Mouse (Mus musculus) kidney, embryonic 16.5 days (tissue): Measurements from ENCODE around the gene Gm9922. TPM values are rescaled to one million over a fixed set of nuclear protein-coding genes. Genes with fewer than 3 reads are reported as not detected.

Experiments
- ATAC-seq: fragments of 200-750 bp; cut with Nextera tagmentation; 2 replicates; pipeline ENCODE4 v1.8.0; 2017; ENCODE audit warnings: moderate TSS enrichment; ENCODE audit not compliant: low FRiP score, low TSS enrichment
- H3K27ac ChIP-seq: fragments of 300-500 bp; sonication (generic); 2 replicates; pipeline ENCODE4 v1.5.1; 2014; ENCODE audit warnings: low read length
- H3K27me3 ChIP-seq: fragments of 300-500 bp; sonication (generic); 2 replicates; pipeline ENCODE4 v1.6.1; 2014; ENCODE audit warnings: low read length, control low read depth, mixed read lengths; ENCODE audit not compliant: insufficient read depth
- H3K36me3 ChIP-seq: fragments of 300-500 bp; sonication (generic); 2 replicates; pipeline ENCODE4 v1.6.1; 2014; ENCODE audit warnings: low read length, control low read depth, mixed read lengths; ENCODE audit not compliant: insufficient read depth
- H3K4me1 ChIP-seq: fragments of 300-500 bp; sonication (generic); 2 replicates; pipeline ENCODE4 v1.6.1; 2014; ENCODE audit warnings: low read length, control low read depth, mixed read lengths; ENCODE audit not compliant: insufficient read depth
- H3K4me2 ChIP-seq: fragments of 300-500 bp; sonication (generic); replicated peaks from 2 replicates; pipeline ENCODE4 v1.6.1; 2014; ENCODE audit warnings: low read depth, low read length
- H3K4me3 ChIP-seq: fragments of 300-500 bp; sonication (generic); 2 replicates; pipeline ENCODE4 v1.5.1; 2014; ENCODE audit warnings: mild to moderate bottlenecking, low read length
- H3K9ac ChIP-seq: fragments of 300-500 bp; sonication (generic); replicated peaks from 2 replicates; pipeline ENCODE4 v1.6.1; 2014; ENCODE audit warnings: low read length
- H3K9me3 ChIP-seq: fragments of 300-500 bp; sonication (generic); 2 replicates; pipeline ENCODE4 v1.6.1; 2016; ENCODE audit warnings: low read length, control low read depth
- WGBS: fragments of 180-500 bp; shearing (Covaris S2); extraction: QIAGEN DNeasy Blood & Tissue Kit; methylation state at CpG from one replicate; pipeline ENCODE4 v1.1.7; 2014; 5-methylcytosine and 5-hydroxymethylcytosine counted together
- polyA plus RNA-seq: library from polyadenylated mRNA; unstranded; fragments of >200 nt; fragmentation: Nextera tagmentation; extraction: Ambion mirVana; gene quantifications from 2 replicates; pipeline ENCODE4 v1.2.1, GENCODE M21; 2015

Gm9922 gene
- polyA plus RNA-seq, 1 experiment from 2014 or later, result 3.7 TPM

DNA sequence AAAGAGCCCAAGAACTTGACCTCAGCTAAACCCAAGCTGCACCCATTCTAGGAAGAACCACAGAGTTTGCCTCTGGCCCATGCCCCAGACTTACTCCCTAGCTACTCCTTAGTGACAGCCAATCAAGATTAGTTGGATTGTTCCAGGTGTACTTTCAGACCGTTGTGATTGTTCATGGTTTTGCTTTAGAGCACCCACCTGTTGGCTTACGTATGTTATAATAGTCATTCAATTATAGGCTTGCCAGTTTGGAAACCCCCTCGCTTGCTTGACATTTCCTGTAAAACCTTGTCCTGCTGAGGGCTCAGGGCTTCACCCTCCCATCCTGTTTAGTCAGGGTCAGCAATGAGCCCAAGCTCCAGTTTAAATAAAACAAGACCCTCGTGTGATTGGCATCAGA lies 25.1 kb downstream of the Gm9922 start:
- Histone ChIP-seq H3K4me2 (no peak overlapping the region), H3K4me3 (no peak overlapping the region), H3K27me3 (no peaks in the 10 kb centered on the region), H3K36me3 (no peaks in the 10 kb centered on the region), H3K27ac (no peak overlapping the region), H3K9ac (no peak overlapping the region), H3K4me1 (no peaks in the 10 kb centered on the region), H3K9me3 (no peaks in the 10 kb centered on the region)
- no peak for ATAC-seq
- WGBS, result 74% methylated on average over 4 of the region's 4 CpGs

- 0 out of 2 replicates have a peak, but pooled peaks cover 3% of the 10 kb centered on the region for H3K36me3 ChIP-seq
- 84% methylated on average over 2 of the region's 2 CpGs for WGBS
- no peak overlapping the region for H3K9ac ChIP-seq
- no peak overlapping the region for H3K27ac ChIP-seq
- no peak for ATAC-seq
- no peak overlapping the region for H3K4me3 ChIP-seq
- H3K9me3 ChIP-seq, result no peaks in the 10 kb centered on the region
- H3K4me2 ChIP-seq, result no peak overlapping the region
- no peaks in the 10 kb centered on the region for H3K4me1 ChIP-seq
- no peaks in the 10 kb centered on the region for H3K27me3 ChIP-seq
Measured at GRCm38 (mm10) chr14:101688406-101688805, 41.2 kb downstream of the Gm9922 start.

DNA sequence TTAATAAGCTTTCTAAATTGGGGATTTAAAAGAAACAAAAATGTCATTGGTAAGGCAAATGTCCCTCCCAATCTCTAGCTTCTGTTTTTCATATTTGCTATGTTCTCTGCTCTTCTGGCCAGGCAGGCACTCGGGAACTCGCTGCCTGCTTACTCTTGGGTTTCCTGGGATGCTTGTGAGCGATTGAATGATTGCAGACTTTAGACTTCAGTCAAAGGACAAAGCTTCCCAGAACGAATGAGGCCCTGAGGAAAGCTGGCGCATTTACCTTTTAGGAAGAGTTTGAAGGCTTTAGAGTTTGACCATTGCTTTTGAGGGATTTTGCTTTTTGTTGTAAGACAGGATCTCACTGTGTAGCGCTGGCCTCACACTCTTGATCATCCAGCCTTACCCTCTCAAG lies 41.9 kb downstream of the Gm9922 start:
- Histone ChIP-seq H3K4me3 (no peak overlapping the region), H3K27ac (no peak overlapping the region), H3K9ac (no peak overlapping the region), H3K36me3 (0 out of 2 replicates have a peak, but pooled peaks cover 3% of the 10 kb centered on the region), H3K4me1 (no peaks in the 10 kb centered on the region), H3K9me3 (no peaks in the 10 kb centered on the region), H3K27me3 (no peaks in the 10 kb centered on the region), H3K4me2 (no peak overlapping the region)
- ATAC-seq, result no peak
- 90% methylated on average over 6 of the region's 6 CpGs for WGBS

Other genes starting within 250 kb of the Gm9922 start
- gene Tbc1d4, start 120.6 kb downstream of the Gm9922 start, polyA plus RNA-seq, result 22.0 and 23.0 TPM in 2 replicates
- 94.7 and 97.1 TPM in 2 replicates for gene Commd6, start 89.1 kb downstream of the Gm9922 start, polyA plus RNA-seq
- 137 and 143 TPM in 2 replicates for gene Uchl3, start 75.8 kb downstream of the Gm9922 start, polyA plus RNA-seq
- gene Lmo7, start 143 bp upstream of the Gm9922 start, polyA plus RNA-seq, result 15.4 and 17.4 TPM in 2 replicates